Mouse (Mus musculus) CH12.LX (cell line): ENCODE results near the gene Lrmda. TPM values are rescaled to one million over a fixed set of nuclear protein-coding genes. Genes with fewer than 3 reads are reported as not detected.

Source experiments
- DNase-seq: peaks from one replicate; pipeline ENCODE4 v3.0.0-alpha.2; 2013; ENCODE audit errors: extremely low read depth
- H3K27ac ChIP-seq: 2 replicates; pipeline ENCODE4 v1.5.1; 2012; ENCODE audit warnings: low read depth, mild to moderate bottlenecking, control low read depth, moderate library complexity; ENCODE audit not compliant: insufficient read depth
- H3K27me3 ChIP-seq: replicated peaks from 2 replicates; pipeline ENCODE3; 2012; ENCODE audit warnings: inconsistent platforms
- H3K36me3 ChIP-seq, 2 experiments: replicated peaks in 1 of 2; 2 replicates each; pipeline versions ENCODE3 to v1.6.1; 2012; ENCODE audit warnings: inconsistent platforms in 1 of 2, low read length in 1 of 2, mild to moderate bottlenecking in 1 of 2, mixed read lengths in 1 of 2, moderate library complexity in 1 of 2; ENCODE audit not compliant: control insufficient read depth in 1 of 2, insufficient read depth in 1 of 2
- H3K4me1 ChIP-seq, 2 experiments: 2 replicates each; pipeline ENCODE4 v1.6.1; 2012; ENCODE audit warnings: inconsistent platforms in 1 of 2, moderate library complexity in 1 of 2; ENCODE audit not compliant: insufficient read depth in 2 of 2, control insufficient read depth in 1 of 2
- H3K4me2 ChIP-seq: 2 replicates; pipeline ENCODE4 v1.6.1; 2012; ENCODE audit warnings: low read depth, mild to moderate bottlenecking, control low read depth; ENCODE audit not compliant: poor library complexity, insufficient read depth, severe bottlenecking
- H3K4me3 ChIP-seq, 3 experiments: fragments of 150-350 bp in 1 of 3; sonication (generic) in 1 of 3; replicated peaks in 1 of 3; 2 replicates each; pipeline versions ENCODE3 to v1.5.1; 2011 to 2012; ENCODE audit warnings: low read depth in 2 of 3, low read length in 2 of 3, mild to moderate bottlenecking in 2 of 3, moderate library complexity in 2 of 3, control low read depth in 1 of 3, improper control_type of control experiment in 1 of 3, inconsistent platforms in 1 of 3, mixed read lengths in 1 of 3; ENCODE audit not compliant: poor library complexity in 1 of 3
- H3K79me2 ChIP-seq: replicated peaks from 2 replicates; pipeline ENCODE4 v1.6.1; 2012; ENCODE audit warnings: mild to moderate bottlenecking, moderate library complexity; ENCODE audit not compliant: control insufficient read depth, poor library complexity, insufficient read depth, severe bottlenecking; ENCODE audit errors: extremely low read depth
- H3K9ac ChIP-seq: 2 replicates; pipeline ENCODE4 v1.6.1; 2012; ENCODE audit warnings: low read depth, mild to moderate bottlenecking, control low read depth, moderate library complexity; ENCODE audit not compliant: insufficient read depth
- H3K9me3 ChIP-seq: replicated peaks from 2 replicates; pipeline ENCODE3; 2012; ENCODE audit warnings: low read length, inconsistent platforms, mixed read lengths
- BHLHE40 ChIP-seq: IDR thresholded peaks from 2 replicates; pipeline ENCODE4 v1.6.1; 2011; ENCODE audit warnings: mild to moderate bottlenecking, low read depth, low read length, improper control_type of control experiment
- CHD1 ChIP-seq: IDR thresholded peaks from 2 replicates; pipeline ENCODE4 v1.6.1; 2012; ENCODE audit warnings: low read depth, low read length, improper control_type of control experiment, inconsistent platforms
- CTCF ChIP-seq, 2 experiments: IDR thresholded peaks in 1 of 2; conservative IDR thresholded peaks in 1 of 2; 2 replicates each; pipeline ENCODE4 v1.5.1; 2011 to 2012; ENCODE audit warnings: low read depth in 2 of 2, low read length in 2 of 2, improper control_type of control experiment in 1 of 2, inconsistent platforms in 1 of 2, mild to moderate bottlenecking in 1 of 2, moderate library complexity in 1 of 2
- ELF1 ChIP-seq: IDR thresholded peaks from 2 replicates; pipeline ENCODE4 v1.6.1; 2014; ENCODE audit warnings: low read depth, mild to moderate bottlenecking, inconsistent platforms, low read length, improper control_type of control experiment
- GABPA ChIP-seq: IDR thresholded peaks from 2 replicates; pipeline ENCODE4 v1.6.1; 2012; ENCODE audit warnings: low read depth, low read length, improper control_type of control experiment, inconsistent platforms; ENCODE audit not compliant: insufficient replicate concordance
- IRF4 ChIP-seq: IDR thresholded peaks from 2 replicates; pipeline ENCODE4 v1.6.1; 2014; ENCODE audit warnings: low read depth, mild to moderate bottlenecking, inconsistent platforms, low read length, improper control_type of control experiment
- JUN ChIP-seq: IDR thresholded peaks from 2 replicates; pipeline ENCODE4 v1.6.1; 2011; ENCODE audit warnings: low read depth, mild to moderate bottlenecking, low read length, improper control_type of control experiment, moderate library complexity; ENCODE audit not compliant: insufficient read depth
- KAT2A ChIP-seq: IDR thresholded peaks from 2 replicates; pipeline ENCODE4 v1.6.1; 2012; ENCODE audit warnings: low read length, improper control_type of control experiment, inconsistent platforms; ENCODE audit not compliant: insufficient replicate concordance
- MAX ChIP-seq: IDR thresholded peaks from 2 replicates; pipeline ENCODE4 v1.6.1; 2011; ENCODE audit warnings: low read length, improper control_type of control experiment
- MEF2A ChIP-seq: IDR thresholded peaks from 2 replicates; pipeline ENCODE4 v1.6.1; 2014; ENCODE audit warnings: low read depth, mild to moderate bottlenecking, inconsistent platforms, low read length, improper control_type of control experiment, borderline replicate concordance
- MXI1 ChIP-seq: IDR thresholded peaks from 2 replicates; pipeline ENCODE4 v1.6.1; 2011; ENCODE audit warnings: mild to moderate bottlenecking, low read depth, low read length, improper control_type of control experiment
- NRF1 ChIP-seq: IDR thresholded peaks from 2 replicates; pipeline ENCODE4 v1.6.1; 2014; ENCODE audit warnings: low read depth, mild to moderate bottlenecking, inconsistent platforms, low read length, improper control_type of control experiment, moderate library complexity
- POLR2A ChIP-seq: IDR thresholded peaks from 2 replicates; pipeline ENCODE4 v1.6.1; 2011; ENCODE audit warnings: low read depth, mild to moderate bottlenecking, improper control_type of control experiment, low read length
- RCOR1 ChIP-seq: conservative IDR thresholded peaks from 2 replicates; pipeline ENCODE4 v1.6.1; 2012; ENCODE audit warnings: low read depth, mild to moderate bottlenecking, inconsistent platforms, low read length, improper control_type of control experiment
- SIN3A ChIP-seq: IDR thresholded peaks from 2 replicates; pipeline ENCODE4 v1.6.1; 2012; ENCODE audit warnings: low read length, improper control_type of control experiment, inconsistent platforms
- TBP ChIP-seq: conservative IDR thresholded peaks from 2 replicates; pipeline ENCODE4 v1.6.1; 2011; ENCODE audit warnings: low read depth, low read length, improper control_type of control experiment
- ZC3H11A ChIP-seq: IDR thresholded peaks from 2 replicates; pipeline ENCODE4 v1.6.1; 2012; ENCODE audit warnings: low read depth, mild to moderate bottlenecking, inconsistent platforms, low read length, improper control_type of control experiment
- ZKSCAN1 ChIP-seq: IDR thresholded peaks from 2 replicates; pipeline ENCODE4 v1.6.1; 2012; ENCODE audit warnings: low read depth, inconsistent platforms, low read length, improper control_type of control experiment, borderline replicate concordance
- ZMIZ1 ChIP-seq: IDR thresholded peaks from 2 replicates; pipeline ENCODE4 v1.6.1; 2012; ENCODE audit warnings: low read depth, mild to moderate bottlenecking, inconsistent platforms, low read length, improper control_type of control experiment
- ZNF384 ChIP-seq: IDR thresholded peaks from 2 replicates; pipeline ENCODE4 v1.6.1; 2012; ENCODE audit warnings: low read depth, low read length, improper control_type of control experiment, inconsistent platforms
- dilution Hi-C: fragments of 300-500 bp; cut with MboI; formaldehyde crosslinking; loops from 2 replicates; pipeline ENCODE4 v1.14.3; 2020; ENCODE audit warnings: low sequenced_read_pairs; ENCODE audit not compliant: extremely low pct_unique_long_range_greater_than_20kb, extremely low pct_ligation_motif_present
- in situ Hi-C: fragments of 300-500 bp; cut with MboI; formaldehyde crosslinking; loops from 3 replicates; pipeline ENCODE4 v1.14.3; 2019; ENCODE audit warnings: low sequenced_read_pairs, low pct_ligation_motif_present, low pct_unique_long_range_greater_than_20kb, mixed read lengths
- polyA plus RNA-seq: library from polyadenylated mRNA; unstranded; fragments of >175 nt; gene quantifications from 2 replicates; pipeline ENCODE4 v1.2.1, GENCODE M21; 2012; ENCODE audit warnings: low read depth; ENCODE audit not compliant: insufficient read length
- total RNA-seq, 2 experiments: library from RNA; depleted of rRNA; stranded (reverse); fragments of 300-350 nt in 1 of 2; fragments of >200 nt in 1 of 2; gene quantifications; 2 replicates each; pipeline ENCODE4 v1.2.3; 2012 to 2014

Lrmda gene
- total and polyA plus RNA-seq, 3 experiments, result 0.89 to 3.7 (median 1.9) TPM

- dilution Hi-C loops, result no loop called here
- H3K4me1 ChIP-seq, result peaks cover 0 to 11% of the 10 kb centered on the region in 2 experiments; a peak in 2 of 4 replicates
- H3K79me2 ChIP-seq, result no peaks in the 10 kb centered on the region
- no peaks in the 10 kb centered on the region for H3K27me3 ChIP-seq
- TF ChIP-seq MAX, result no peak
- no peak for TF ChIP-seq JUN
- TF ChIP-seq MXI1, result no peak
- no peak overlapping the region for H3K27ac ChIP-seq
- DNase-seq, result no peak
- H3K4me3 ChIP-seq, result no peak overlapping the region
- peaks cover 0 to 4% of the 10 kb centered on the region in 2 experiments for H3K36me3 ChIP-seq
- H3K9ac ChIP-seq, result no peak overlapping the region
- H3K4me2 ChIP-seq, result no peak overlapping the region
- in situ Hi-C loops, result no loop called here
- no peaks in the 10 kb centered on the region for H3K9me3 ChIP-seq
These were observed 930.0 kb downstream of the Lrmda start for GRCm38 (mm10) chr14:22949466-22949865.

GRCm38 (mm10) chr14:22952981-22953380 lies 933.5 kb downstream of the Lrmda start:
- H3K36me3 ChIP-seq, result peaks cover 0 to 4% of the 10 kb centered on the region in 2 experiments
- in situ Hi-C loops, result no loop called here
- dilution Hi-C loops, result no loop called here
- no peak for DNase-seq
- H3K9ac ChIP-seq, result no peak overlapping the region
- peaks cover 0 to 5% of the 10 kb centered on the region in 2 experiments; a peak in 1 of 4 replicates for H3K4me1 ChIP-seq
- no peaks in the 10 kb centered on the region for H3K27me3 ChIP-seq
- no peaks in the 10 kb centered on the region for H3K9me3 ChIP-seq
- H3K4me2 ChIP-seq, result no peak overlapping the region
- no peak overlapping the region for H3K4me3 ChIP-seq
- H3K27ac ChIP-seq, result no peak overlapping the region
- TF ChIP-seq CHD1, result no peak
- no peak for TF ChIP-seq KAT2A
- TF ChIP-seq NRF1, result no peak
- TF ChIP-seq ZNF384, result no peak
- no peak for TF ChIP-seq ELF1
- TF ChIP-seq ZKSCAN1, result no peak
- TF ChIP-seq POLR2A, result no peak
- TF ChIP-seq BHLHE40, result no peak
- no peak for TF ChIP-seq SIN3A
- no peak for TF ChIP-seq IRF4
- TF ChIP-seq RCOR1, result no peak
- no peak for TF ChIP-seq ZC3H11A
- no peak for TF ChIP-seq GABPA
- no peak for TF ChIP-seq TBP
- no peak for TF ChIP-seq ZMIZ1
- TF ChIP-seq CTCF (conservative IDR thresholded peaks at IDR 0.05 in 1 of 2, IDR thresholded peaks at IDR 0.05 in 1 of 2; ENCODE audit: low read depth in 2 of 2, low read length in 2 of 2), result no peak
- TF ChIP-seq MEF2A, result no peak
- TF ChIP-seq, all 38 proteins: peak for 0
- no peaks in the 10 kb centered on the region for H3K79me2 ChIP-seq
